Mouse (Mus musculus): Measurements from ENCODE around the gene Rspry1.

The Rspry1 gene

DNA sequence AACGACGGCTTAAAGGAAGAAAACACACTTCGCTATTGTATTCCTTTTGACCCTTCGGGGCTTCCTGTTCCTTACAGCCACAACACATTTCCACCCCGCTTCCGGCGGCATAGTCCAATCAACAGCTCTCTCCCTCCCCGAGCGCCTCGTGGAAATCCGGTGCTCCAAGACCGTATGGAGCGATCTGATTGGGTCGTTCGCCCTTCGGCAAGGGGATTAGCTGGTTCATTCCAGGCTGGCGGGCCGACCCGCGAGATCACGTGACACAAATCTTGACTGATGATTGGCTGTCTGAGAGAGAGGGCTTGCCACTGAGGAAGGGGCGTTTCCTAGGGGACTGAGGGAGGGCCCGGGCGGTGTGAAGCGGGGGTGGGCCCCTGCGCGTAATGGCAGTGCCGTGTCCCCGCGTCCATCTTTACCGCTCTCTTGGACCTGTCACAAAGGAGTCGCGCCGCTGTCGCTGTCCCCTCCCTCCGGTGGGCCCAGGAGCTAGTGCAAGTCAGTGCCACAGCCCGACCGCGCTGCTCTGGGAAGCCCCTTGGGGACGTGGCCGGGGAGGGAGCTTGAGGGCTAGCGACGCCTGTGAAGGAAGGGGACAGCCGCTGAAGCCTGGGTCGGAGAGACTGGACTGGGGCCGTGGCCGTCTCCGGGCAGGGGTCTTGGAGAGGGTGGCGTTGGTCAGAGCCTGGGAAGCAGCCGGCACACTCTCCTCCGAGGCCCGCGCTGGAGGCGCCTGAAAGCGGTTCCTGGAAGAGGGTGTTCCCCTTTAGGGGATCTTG lies at the start of gene Rspry1, which contains the start of gene Fam192a:
Gene Rspry1, plus strand, starts transcription at position 331 of the 779 bp plus-strand sequence.
Gene Fam192a, minus strand, starts transcription at position 391 of the 779 bp plus-strand sequence.
- peak; percentile 99 for DNase-seq (ENCODE audit: low spot score)

DNA sequence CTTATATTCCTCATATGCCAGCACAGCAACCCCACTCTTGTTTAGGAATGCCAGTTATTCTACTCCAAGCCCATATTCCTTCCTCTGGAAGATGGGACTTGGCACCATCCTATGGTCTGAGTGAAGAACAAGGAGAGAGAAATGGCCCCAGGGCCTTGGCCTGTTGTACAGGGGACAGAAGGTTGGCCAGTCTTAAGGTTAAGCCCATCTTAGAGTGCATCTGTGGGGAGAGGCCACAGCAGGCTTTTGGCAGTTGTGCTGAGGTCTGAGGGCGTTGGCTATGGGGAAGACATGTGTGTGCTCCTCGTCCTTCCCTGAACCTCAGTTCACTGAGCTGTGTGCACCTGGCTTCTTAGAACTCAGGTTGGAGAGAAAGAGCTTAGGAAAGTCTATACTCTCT lies 49.0 kb upstream of the Rspry1 start:
- DNase-seq (ENCODE audit: low spot score): no peak

DNA sequence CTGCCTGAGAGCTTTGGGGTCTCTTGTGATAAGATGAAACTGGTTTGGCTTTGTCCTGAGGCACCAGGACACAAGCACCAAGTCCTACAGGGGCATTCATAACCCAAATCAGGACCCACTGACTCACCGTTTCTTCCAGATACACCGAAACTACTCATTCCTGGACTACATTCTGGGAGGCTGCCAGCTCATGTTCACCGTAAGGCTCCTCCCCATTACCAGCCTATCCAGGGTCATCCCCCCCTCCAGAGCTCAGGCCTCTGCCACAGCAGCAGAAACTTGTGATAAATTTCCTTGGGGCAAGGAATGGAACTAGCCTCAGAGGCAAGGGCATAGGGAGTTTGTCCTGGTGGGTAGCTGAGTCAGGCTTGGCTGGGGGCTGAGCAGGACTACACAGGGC lies 44.5 kb upstream of the Rspry1 start:
- DNase-seq (ENCODE audit: low spot score): no peak

DNA sequence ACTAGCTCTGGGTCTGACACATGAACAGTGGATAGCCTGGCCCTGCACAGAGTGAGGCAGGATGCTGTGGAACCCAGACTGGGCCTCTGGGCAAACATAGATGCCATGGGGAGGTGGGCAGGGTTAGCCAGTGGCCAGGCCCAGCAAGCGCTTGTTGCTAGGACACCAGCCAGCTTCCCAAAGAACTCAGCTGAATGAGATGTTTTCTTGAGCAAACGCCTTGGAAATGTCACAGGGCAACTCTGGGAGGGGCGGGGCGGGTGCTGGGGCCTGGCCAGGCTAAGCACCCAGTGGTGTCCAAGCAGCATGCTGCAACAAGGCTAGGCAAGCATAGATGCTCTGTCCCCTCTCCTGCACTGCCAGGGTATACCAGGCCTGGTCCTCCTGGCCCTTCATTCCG lies 40.5 kb upstream of the Rspry1 start:
- no peak for DNase-seq (ENCODE audit: low spot score)

DNA sequence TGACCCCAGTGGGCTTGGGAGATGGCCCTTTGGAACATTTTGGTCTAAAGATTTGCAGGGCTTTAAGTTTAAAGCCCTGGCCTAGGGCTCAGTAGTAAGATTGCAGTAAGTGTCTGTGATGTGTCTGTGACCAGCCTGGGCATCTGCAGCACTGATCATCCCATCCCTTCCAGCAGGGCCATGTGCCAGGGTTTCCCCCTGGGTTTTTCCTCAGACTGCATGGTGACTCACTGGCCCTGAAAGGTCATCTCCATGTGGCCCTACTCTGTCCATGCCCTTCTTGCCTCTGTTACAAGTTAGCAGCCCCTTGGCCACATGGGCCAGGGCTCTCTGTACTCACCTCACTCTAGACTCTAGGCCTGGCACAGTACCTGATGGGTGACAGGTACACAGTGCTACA lies 37.3 kb upstream of the Rspry1 start:
- no peak for DNase-seq (ENCODE audit: low spot score)

DNA sequence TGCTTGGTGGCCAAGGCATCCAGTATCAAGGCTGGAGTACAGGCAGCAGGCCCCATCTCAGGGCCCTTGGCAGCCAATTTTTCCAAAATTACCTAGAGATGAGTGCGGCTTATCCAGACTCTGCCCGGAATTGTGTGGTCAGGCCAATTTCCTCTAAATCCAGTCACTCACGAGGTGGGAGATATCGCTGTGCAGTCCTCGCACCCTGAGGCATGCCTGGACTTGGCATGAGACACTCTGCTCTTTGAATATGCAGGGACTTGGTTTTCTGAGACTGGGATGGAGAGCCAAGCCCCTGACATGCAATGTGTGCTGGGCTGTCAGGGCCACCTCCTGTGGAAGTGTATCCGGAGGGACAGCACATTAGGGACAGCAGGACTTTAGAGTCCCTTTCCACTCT lies 35.7 kb upstream of the Rspry1 start:
- no peak for DNase-seq (ENCODE audit: low spot score)

DNA sequence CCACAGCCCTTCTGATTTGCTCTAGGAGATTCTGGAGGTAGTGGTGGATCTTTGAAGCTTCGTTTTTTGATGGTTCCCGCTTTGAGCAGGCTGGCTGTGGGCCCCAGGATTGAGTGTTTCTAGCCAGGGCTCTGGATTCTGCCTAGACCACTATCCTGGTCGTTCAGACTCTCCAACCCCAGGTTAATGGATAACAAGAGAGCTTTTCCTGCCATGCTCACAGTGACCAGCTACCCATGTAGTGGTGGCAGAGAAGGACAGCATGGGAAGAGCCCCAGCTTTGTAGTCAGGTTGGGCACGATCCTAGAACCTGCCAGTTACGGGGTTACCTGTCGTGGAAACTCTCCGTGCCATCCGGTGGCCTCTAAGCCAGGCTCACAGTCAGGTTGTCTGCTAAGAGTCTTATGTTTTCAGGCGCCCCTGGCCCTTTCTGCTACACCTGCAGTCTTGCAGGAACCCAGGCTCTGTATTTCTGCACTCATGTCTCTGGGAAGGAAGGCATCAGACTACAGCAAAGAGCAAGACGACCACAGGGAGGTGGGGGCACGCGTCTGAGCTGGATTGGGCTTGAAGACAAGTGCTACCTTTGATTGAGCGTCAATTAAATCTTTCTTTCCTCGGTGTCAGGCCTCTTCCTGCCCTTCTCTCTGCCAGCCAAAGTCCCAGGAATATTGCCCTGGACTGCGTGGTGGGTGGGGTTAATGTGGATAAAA lies 35.1 kb upstream of the Rspry1 start:
- DNase-seq (ENCODE audit: low spot score): no peak

DNA sequence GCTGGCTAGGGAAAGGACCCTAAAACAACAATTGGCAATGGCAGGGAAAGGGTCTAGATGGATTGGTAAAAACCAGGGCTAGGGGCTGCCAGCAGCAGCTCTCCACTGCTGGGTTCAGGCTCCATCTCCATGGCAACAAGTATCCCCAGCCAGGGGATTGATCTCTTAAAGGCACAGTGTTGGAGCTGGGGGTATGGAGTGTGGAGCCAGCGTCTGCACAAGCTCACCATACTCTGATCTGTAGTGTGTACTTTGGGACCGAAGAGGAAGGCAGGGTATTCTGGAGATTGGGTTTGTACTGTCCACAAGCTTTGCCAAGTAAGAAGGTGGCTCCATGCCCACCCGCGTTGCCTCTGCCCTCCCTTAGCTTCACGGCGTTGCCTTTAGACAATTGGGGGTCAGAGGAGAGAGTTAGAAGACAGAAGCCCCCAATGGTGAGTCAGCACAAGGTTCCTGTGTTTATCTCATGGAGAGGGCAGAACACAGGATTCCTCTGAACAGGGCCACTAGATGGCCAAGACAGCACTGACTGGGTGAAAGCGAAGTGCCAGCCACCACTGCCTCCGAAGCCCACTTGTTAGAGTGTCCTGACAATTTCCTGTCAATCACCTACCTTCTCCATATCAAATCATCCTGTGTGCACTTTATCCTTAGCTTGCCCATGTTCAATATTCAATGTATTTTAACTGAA lies 34.4 kb upstream of the Rspry1 start:
- no peak for DNase-seq (ENCODE audit: low spot score)

DNA sequence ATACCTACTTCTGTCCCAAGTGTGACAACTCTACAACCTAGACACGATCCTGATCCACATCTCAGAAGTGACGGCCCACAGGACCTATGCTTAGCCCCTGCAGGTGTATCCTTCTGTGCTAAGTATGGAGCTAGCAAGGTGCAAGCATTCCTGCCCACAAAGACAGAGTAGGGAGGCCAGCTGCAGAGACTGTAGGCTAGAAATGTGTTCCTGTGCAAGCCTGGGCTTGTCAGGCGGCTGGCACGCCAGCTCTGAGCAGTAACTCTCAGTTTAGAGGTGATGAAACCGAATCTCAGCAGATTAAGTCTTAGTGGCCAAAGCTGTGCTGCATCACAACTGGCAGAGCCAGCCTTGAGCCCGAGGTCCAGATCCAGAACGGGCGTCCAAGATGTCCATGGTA lies 33.6 kb upstream of the Rspry1 start:
- no peak for DNase-seq (ENCODE audit: low spot score)

DNA sequence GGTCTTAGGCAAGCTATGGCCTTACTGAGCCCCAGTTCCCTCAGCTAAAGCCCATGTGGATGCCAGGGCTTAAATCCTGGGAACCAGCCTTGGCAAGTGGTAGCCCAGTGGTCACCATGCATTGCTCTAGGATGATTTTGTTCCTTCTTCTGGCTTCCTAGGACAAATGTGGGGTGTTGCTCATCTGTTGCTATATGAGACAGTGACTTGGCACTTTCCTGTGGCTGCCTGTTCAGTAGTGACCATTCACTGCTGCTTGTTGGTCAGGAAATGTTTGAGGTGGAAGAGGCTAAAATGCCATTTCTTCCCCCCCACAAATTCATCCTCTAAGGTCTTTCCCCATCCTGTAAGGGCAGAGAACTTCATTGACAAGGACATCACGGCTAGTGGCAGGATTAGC lies 32.3 kb upstream of the Rspry1 start:
- DNase-seq (ENCODE audit: low spot score): no peak

DNA sequence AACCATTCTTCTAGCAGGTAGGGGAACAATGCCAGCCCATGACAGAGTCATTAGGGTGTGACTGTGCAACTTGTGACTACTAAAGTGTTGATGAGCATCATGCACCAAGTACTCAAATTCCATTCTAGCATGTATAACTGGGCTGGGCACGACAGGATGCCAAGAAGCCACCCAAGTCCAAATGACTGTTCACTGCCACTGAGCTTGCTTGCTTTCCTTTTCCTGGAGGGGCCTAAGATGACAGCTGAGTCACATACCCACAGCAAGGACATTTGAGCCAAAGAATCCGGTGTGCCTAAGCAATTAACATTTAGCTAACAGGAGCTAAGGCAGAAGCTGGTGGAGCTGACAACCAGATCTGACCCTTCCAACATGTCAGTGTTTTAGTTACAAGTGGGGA lies 29.8 kb upstream of the Rspry1 start:
- DNase-seq (ENCODE audit: low spot score): no peak

DNA sequence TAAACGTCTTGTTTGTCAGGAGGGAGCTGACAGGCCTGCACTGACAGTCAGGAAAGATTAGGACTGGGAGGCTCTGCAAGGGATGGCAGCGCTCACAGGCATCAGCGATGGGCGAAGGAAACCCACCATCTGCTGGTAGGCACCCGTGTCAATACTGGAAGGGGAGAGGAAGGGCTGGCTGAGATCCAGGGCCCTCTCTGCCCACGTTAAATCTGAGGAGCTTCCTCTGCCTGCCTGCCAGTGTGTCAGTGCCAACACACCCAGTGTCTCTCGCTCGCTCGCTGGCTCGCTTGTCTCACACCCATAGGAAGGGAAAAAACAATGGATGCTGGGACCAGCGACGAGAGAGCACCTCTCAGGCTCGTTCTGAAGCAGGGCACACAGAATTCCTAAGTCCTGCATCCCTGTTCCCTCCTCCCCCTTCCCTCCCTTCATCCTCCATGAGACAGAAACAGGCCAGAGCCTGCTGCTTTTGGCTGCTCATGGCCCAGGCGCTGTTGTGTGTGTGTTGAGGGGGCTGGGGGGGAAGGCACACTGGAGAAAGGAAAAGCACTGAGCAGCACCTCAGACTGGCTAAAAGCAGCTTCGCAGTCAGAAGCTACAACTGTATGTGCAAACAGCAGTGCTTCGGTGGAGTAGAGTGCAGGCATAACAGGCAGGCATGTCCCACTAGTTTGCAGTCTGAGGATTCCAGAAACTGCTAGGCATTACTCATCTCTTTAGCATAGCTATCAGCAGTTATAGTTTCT lies 27.4 kb upstream of the Rspry1 start:
- DNase-seq (ENCODE audit: low spot score): peak; percentile 62

DNA sequence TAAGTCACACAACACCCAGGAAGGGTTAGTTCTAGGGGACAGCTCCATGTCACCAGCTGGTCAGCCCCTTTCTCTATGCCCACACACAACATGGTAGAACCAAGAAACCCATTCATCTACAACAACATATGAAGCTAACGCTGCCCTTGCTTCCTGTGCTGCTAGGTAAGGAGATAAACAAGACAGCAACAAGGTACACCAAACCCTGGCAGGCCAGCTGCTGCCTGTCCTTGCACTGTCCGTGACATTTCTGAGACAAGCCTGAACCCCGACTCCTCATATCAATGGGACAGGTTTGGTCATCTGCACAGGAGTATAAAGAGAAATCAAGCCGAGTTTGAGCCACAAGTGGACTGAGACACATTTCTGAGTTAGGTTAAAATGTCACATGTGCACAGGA lies 26.6 kb upstream of the Rspry1 start:
- no peak for DNase-seq (ENCODE audit: low spot score)

DNA sequence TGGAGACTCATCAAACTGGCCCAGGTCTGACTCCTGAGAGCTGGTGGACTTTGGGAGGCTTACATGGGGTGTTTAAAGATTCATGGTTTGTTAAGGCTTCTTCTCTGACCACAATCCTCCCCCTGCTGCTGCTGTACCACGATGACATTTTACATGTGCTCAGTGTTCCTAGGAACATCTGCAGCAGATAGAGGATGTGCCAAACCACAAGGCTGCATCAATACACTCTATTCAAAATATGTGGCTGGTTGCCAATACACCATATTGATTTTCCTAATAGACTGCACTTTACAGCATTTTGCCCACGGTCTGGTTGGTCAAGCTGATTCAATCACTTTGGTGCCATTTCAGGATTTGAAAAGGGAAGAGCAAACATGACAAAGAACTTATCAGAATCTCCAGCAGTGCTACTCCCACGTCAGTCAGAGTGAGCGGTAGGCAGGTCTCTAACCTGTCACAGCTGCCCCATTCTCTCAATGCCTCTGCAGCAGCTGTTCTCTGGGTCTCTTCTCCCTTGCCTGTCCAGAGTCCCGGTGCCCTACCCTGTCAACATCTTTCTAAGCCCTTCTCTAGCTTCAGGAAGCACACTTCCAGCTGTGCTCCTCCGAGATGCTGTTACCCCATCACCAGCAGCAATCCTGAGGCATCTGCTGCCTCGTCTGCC lies 19.8 kb upstream of the Rspry1 start:
- DNase-seq (ENCODE audit: low spot score): no peak

DNA sequence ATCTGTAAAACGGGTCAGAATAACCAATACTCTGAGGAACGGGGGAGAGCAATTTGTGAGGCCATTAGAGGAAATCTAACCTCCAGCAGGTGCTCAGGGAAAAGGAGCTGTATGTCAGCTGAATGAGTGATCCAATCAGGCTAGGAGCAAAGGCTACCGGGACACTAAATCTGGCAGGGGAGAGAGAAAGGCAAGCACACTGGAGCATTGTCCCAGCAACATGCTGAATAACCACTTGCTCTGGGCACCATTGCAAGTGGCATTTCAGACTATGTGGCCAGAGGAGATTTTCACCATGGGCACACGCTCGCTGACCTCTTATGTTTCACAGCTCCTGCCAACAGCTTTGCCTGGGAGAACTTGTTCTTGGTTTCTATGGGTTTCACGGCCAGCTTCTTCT lies 19.2 kb upstream of the Rspry1 start:
- no peak for DNase-seq (ENCODE audit: low spot score)

DNA sequence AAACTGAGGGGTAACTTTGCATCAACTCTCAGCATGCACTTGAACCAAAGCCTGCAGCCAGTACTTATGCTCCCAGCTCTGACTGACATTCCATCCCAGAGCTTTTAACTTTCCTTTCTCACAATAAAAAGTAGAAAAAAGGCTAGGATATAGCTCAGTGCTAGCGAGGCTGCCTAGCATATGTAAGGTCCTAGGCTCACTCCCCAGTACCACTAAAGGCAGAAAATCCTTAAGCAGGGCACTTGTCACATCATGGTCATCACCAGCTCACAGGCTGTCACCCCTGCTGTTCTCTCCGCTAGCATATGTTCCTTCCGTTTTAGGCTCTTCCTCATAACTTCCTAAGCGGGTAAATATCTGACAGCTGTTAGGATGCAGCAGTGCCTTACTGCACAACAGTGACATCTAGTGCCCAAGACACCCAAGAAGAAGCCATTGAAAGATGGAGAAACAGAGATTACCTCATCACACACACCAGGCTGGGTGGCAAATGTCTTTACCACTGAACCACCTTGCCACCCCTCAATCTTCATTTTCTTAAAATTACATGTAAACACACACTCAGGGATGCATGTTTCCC lies 17.4 kb upstream of the Rspry1 start:
- DNase-seq (ENCODE audit: low spot score): peak; percentile 61

DNA sequence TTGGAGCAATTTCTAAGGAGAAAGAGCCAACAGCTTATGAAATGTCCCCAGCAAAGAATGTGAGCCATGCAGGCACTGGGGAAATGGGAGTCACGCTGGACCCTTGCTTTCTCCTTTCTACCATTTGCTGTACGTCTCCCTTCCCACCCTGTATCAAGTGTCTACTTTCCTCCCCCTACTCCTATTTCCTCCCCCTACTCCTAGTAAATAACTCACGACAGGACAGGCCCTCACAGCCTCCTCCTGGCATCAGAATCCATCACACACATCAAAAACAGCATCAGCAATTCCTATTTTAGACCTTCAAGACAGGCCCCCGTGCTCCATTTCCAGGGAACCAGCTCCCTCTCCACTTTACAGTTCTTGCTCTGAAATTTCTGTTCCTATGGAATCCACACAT lies 10.0 kb upstream of the Rspry1 start:
- DNase-seq (ENCODE audit: low spot score): no peak

DNA sequence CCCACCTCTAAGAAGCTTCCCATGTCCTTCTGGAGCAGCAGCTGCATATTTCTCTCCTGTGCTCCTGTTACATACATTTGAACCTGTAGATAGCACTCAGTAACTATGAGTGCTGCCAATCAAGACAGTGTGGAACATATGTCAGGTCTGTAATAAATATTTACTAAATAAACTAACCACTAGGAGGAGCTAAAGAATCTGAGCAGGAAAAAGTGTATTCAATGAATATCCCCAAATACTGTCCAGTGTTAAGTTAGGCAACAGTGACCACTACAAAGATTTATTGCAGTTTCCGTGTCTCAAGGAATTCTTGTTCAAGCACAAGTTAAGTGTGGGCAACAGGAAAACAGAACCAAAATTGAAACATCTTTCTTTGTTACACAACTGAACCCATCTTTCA lies 7.5 kb upstream of the Rspry1 start:
- no peak for DNase-seq (ENCODE audit: low spot score)

DNA sequence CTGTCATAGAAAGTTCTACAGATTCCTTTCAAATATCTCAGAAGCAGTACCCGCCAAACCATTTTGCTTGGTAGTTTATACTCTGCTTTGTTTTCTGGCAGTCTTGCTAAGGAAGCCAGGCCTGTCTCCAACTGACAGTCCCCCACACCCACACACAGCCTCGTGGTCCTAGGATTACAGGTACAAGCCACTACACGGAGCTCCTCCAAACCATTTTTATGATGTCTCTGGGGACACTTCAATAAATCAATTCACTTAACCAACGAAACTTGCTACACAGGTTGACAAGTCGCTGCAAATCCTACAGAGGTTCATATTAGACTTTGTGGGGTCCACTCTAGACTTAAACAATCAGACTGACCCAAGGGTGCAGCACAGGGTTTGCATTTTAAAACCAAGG lies 1.3 kb upstream of the Rspry1 start:
- DNase-seq (ENCODE audit: low spot score): no peak

DNA sequence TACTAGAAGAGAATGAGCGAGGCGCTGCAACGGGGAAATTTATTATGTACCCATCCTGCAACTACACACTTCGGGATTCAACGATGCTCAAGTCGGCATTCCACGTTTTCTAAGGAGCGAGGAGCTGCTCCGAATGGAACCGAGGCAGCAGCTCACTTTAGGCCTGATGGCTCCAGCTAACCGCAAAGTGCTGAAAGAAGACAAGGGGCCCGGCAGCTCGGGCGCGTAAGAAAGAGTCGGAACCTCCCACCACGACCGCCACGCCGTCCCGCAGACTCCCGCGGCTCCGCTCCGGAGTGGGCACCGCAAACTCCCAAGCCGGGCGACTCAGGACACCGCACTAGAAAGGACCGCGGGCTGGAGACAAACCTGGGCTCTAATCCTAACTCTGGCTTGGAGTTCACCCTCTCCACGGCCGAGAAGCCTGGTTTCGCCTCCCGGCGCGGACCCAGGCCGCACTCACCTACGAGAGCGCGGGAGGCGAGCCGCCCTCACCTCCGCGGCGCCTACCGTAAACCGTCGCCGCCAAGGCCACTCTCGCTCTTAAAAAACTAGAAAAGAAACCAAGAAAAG lies 617 bp upstream of the Rspry1 start:
- no peak for DNase-seq (ENCODE audit: low spot score)
